Mouse (Mus musculus) fat pad, adult 2 months (tissue): Measurements from ENCODE around the gene Ctnnbip1.
"Not testable (repeated sequence)": the region's sequence is repeated elsewhere in the genome, so short reads cannot be mapped to it uniquely, and the experiment has no call there.

ENCODE experiments used
- DNase-seq: peaks from one replicate; pipeline ENCODE4 v3.0.0-alpha.2; 2011; ENCODE audit warnings: low read depth, low spot score; ENCODE audit errors: extremely low read depth

The Ctnnbip1 gene

GRCm38 (mm10) chr4:149613497-149613896 lies 95.5 kb downstream of the Ctnnbip1 start:
- not testable (repeated sequence) for DNase-seq

GRCm38 (mm10) chr4:149614869-149615268 lies 96.8 kb downstream of the Ctnnbip1 start:
- DNase-seq, result no peak
